Mouse (Mus musculus) layer of hippocampus, adult 11-12 months (tissue): ENCODE measurements around the gene Cradd.

ENCODE experiments used
- DNase-seq: peaks from one replicate; pipeline ENCODE4 v3.0.0; 2022; ENCODE audit warnings: low spot score

Cradd gene

DNA sequence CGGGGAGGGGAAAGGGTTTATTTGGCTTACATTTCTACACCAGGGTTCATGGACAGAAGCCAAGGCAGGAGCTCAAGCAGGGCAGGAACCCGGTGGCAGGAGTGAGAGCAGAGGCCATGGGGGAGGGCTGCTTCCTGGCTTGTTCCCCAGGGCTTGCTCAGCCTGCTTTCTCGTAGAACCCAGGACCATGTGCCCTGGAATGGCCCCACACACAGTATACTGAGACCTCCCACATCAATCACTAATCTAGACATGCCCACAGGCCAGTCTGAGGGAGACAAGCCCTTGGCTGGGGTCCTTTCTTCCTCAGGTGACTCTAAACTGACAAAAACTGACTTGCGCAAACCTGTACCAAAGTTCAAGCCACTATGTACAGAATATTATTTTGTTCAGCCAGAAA is 19.7 kb downstream of the Cradd start:
- DNase-seq, result no peak

DNA sequence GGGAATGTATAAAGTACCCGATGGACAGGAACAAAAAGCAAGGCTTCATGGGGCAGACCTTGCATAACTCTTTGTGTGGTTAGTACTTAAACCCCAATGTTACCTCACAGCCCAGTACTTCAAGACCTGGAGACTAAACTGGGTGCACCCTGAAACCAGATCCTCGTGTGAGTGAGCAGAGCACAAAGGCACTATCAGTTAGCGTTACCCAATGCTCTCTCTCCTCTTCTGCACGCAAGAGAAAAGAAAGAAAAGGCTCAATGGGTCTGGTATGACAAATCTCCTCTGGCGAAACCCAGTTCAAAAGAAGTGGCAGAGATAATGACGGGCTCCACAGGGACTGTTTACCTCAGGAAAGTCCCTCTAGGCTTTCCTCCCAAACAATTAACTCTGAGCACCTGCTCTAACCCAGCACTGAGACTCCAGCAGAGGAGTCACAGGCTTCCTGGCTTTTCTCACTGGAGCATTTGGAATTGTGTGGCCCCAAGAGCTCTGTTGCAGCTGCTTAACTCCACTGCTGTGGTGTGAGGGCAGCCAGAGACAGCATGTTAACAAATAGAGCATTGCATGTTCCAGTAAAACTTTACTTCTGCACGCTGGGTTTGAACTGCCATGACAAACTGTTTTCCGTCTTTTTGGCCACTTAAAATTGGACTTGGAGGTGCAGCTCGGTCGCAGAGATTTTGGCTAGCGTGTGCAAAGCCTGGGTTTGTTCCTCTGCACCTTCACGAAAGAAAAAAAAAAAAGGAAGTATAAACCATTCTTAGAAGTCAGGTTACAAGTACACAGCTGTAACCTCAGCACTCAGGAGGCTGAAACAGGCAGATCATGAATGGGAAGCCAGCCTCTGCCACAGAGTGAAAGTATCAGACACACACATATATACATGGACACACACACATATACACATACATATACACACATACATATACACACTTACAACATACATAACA is 21.4 kb downstream of the Cradd start:
- no peak for DNase-seq

DNA sequence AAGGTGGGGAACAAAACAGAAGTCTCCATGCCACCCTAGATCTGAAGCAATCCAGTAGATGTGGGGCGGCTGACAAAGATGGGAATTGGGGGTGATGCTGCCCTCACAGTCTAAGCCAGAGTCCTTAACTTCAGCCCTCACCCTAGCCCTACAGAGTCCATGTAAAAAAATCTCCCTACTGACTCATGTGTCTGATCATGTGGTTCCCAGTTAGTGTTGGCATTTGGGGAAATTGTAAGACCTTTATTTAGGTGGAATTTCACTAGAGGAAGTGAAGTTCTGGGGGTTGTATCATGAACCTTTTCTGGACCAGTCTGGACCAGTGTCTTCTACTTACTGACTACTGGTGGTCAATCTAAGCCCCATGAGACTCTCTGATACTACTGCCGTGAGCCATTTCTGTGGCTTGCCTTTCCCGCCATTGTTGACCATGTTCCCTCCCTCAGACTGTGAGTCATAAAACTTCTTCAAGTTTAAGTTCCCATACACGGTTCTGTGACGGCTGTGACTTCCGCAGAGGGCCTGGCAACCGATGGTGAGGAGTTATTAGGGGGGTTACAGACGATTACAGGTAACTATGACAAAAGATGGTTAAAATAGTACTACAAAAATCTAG is 23.6 kb downstream of the Cradd start:
- no peak for DNase-seq

DNA sequence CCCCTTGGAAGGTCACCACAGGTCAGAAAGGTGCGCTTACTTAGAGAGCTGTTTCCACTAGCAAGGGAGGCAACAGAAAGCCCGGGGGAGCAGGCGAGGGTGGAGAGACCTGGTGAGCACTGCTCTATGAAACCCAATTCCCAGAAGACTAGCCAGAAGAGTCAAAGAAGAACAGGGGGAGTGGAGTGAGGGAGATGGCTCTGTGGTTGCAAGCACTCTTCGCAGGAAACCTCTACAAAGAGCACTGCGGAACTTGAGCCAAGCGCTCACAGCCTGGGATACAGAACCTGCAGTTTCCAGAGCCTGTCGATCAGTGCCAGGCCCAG is 24.2 kb downstream of the Cradd start:
- no peak for DNase-seq

DNA sequence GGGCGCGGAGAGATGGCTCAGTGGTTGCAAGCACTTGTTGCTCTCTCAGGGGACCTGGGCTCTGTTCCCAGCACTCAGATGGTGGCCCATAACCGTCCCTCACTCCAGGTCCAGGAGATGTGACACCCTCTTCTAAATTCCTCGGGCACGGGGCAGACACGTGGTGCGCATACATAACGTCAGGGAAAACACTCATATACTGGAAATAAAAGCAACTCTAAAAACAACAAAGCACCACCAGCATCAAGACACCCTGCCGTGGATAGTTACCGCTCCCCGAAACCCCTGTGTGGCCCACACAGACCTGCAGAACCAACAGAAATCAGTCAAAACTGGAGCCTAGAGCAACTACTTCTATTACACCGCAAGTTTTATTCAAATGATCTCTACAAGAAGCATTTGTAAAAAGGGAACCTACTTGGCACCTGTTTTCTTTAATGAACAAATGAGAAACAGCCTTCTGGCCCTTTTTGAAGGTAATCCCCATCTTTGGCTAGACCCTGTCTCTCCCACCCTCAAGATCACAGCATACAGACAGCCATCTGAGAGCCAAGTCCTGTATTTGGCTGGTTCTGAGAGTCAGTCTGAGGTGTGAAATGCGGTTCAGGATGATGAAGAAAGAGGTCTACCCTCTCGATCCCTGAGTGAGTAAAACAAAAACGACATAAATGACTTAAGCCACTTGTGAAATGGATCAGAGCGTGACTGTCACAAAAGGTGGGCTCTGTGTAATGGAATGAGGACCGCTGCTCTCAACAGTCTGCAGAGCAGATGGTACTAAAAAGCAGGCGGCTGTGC is 24.7 kb downstream of the Cradd start:
- no peak for DNase-seq

DNA sequence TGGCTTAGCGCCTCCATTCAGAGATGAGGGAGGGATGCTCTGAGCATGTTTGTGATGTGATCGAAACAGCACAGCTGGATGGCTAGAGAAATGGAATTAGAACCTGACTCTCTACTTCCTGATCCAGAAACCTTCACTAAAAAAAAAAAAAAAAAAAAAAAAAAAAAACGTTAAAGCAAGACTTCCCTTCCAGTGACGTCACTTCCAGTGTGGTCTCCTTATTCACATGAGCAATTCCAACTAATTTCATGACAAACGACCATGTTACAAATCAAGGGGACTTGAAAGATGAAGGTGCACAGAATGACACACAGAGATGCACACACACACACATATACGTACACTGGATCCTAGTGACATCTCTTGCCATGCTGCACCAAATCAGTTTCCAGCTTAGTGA is 25.4 kb downstream of the Cradd start:
- DNase-seq, result no peak

DNA sequence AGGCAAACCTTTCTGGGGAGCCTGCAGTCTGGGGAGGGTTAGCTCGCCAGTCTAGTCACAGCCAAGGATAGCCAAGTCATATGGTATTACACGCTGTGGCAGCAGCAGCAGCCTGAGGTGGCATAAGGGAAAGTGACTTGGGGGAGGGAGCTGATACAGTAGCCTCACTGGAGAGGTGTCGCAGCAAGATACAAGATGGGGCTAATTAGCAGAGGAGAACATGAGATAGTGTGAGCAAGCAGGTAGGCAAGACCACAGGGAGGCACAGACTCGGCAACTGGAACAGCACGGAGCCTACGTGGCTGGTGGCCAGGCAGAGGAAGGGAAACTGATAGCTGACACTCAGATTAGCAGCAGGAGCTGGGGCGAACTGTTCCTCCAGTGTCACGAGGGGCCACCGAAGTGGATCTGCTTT is 26.2 kb downstream of the Cradd start:
- peak; percentile 51 for DNase-seq

DNA sequence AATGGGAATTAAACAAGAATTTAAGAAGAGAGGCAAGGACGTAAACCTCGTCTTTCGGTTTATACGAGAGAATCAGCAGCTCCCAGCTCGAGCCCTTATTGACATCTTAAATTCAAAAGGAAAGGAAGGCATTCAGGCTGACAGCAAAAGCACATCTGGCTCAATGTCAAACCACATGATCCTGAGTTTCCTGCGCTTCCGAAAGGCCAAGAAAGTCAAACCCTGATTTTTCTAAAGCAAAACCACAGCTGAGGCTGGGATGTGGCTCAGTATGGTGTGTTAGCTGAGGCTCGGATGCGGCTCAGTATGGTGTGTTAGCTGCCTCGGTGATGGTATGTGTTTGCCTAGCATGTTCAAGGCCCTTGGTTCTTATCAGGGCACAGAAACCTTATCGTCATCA is 26.9 kb downstream of the Cradd start:
- DNase-seq, result no peak

DNA sequence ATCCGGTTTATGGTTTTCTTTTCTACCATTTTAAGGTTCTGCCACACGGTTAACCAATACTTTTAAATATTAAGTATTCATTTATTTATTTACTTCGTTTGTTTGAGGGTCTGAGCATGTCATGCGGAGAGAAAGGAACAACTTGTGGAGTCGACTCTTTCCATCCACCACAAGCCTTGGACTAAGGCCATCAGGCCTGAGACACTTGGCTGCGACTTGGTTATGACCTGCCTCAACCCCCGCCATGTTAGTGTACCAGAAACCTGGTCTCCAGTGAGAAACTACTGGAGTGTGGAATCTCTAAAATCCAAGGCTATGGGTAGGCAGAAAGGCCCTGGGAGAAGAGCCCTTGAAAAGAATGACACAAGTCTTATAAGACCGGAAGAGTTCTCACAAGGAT is 30.7 kb downstream of the Cradd start:
- no peak for DNase-seq

DNA sequence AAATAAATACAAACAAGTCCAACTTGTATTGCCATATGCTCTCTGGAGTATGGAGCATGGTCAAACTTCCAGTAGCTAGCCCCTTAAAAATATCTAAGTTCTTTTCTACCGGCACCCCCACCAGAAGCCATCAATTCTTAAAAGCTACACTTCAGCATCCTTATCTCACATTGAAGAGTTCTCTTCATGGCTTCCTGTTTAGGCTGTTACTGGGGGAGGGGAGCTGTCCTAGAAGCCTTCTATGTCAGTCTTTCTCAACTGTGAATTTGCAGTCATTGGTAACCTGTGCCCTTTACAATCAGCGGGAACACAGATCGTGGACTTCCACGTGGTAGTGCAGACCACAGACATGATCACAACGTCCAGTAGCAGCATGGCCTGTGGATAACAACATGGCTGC is 31.7 kb downstream of the Cradd start:
- no peak for DNase-seq

DNA sequence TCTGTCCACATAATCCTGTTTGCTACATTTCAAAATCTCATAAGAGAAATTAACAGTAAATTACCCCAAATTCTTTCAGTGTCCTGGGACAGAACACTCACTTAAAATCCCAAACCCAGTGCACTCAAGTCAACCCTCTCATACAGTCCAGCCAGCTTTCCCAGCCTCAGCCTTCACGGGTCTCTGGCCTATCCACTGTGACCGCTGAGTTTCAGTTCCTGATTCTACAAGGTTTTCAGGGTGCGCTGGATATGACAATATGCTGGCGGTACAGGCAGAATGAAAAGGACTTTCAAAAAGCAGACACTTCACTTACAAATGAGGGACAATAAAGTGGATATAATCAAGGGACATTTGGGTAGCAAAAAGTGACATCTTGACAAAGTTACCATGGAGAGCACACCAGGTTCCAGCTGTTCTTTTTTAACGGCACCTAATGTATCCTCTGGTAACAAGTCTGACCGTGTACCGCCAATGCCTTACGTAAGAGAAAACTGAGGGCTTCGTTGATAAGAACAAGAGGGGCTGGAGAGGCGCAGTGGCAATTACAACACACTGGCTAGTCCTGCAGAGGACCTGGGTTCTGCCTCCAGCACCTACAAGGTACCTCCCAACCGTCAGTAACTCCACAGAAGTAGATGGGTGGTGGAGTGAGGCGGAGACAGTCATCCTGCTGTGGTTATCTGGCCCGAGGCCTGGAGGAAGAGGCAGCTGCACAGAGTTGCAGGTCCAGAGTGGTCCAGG is 32.6 kb downstream of the Cradd start:
- no peak for DNase-seq

DNA sequence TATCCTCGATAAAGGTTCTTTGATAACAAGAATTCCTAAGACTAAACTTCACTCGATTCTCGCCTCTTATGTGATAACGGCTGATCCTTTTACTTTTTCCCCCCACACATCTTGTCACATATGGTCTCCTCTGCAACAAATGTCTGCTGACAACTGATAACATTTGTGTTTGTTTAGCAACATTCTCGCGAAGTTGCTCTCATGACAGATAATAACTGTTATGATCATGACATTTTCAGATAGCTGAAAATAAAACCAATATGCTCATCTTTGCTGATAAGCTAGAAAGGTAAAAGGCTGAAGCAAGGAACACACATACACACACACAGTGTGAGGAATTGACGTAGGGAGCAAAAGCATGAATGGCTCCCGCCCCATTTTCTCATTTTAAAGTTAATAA is 34.1 kb downstream of the Cradd start:
- no peak for DNase-seq

DNA sequence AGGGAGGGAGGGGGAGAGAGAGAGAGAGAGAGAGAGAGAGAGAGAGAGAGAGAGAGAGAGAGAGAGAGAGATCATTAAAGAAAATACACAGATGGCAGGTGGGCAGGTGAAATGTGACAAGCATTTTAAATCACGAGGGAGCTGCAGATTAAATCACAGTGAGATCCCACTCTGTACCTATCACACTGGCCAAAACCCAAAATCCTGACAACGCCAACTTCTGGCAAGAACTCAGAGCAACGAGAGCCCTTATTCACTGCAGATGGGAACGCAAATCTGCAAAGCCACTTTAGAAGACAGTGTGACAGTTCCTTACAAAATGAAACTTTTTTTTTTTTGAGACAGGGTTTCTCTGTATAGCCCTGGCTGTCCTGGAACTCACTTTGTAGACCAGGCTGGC is 35.7 kb downstream of the Cradd start:
- DNase-seq, result no peak

DNA sequence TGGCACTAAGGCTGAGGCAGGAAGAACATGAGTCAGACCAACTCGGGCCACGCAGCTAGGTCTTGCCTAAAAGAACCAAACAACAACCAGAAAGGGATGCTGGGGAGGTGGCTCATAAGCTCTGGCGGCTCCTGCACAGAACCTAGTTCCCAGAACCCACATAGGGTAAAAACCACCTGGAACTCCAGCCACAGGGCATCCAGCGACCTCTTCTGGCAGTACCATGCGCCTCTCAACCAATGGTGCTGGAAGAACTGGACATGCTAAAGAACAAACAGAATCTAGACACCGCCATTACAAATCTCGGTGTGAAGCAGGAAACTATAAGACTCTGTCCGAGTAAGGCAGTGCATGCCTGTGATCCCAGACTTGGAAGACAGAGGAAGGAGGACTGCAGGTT is 36.6 kb downstream of the Cradd start:
- no peak for DNase-seq

DNA sequence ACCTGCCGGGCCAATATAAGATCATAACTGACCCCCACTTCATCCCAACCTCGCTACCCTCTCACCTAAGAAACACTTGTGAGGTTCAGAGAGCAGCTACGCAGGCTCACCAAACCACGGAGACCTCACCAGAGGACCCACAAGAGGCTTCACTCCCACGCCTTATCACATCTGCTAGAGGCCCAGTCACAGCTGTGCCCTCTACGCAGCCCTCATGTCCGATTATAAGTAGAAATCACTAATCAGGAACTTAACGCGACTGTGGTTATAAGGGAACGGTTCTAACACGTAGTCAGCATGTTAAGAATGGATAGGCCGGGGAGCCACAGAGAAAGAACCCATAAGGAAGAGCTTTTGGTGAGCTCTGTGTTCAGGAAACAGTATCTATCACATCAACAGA is 40.5 kb downstream of the Cradd start:
- no peak for DNase-seq

DNA sequence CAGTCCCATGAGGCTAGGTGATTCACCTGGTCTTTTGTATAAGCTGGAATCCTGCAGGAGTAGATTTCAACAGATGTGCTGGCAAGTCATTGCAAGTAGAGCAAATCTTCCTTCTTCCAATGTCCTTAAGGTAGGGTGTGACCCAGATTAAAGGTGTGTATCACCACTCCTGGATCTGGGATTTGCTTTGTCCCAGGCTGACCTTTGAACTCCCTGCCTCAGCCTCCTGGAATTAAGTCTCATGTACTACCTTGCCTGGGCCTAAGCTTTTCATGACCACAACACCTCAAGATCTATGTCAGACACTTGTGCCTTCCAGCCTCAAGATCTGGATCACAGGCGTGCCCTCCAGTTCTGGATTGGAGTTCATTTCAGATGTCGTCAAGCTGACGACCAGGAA is 41.9 kb downstream of the Cradd start:
- DNase-seq, result no peak

DNA sequence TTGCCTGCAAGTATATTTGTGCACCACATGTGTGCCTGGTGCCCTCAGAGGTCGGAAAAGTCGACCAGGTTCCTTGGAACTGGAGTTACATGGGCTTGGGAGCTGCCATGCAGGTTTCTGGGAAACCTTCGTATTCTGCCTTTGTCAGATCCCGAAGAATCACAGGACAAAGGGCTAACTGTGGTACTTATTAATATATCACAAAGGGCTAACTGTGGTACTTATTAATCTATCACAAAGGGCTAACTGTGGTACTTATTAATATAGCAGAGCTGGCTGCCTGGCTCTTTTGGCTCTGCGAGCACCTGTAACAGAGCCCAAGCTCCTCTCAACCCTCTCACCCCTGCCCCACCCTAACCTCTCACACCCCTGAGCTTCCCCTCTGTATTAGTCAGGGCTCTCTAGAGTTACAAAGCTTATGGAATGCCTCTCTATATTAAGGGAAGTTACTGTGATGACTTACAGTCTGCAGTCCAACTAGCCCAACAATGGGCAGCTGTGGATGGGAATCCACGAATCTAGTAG is 42.4 kb downstream of the Cradd start:
- no peak for DNase-seq

DNA sequence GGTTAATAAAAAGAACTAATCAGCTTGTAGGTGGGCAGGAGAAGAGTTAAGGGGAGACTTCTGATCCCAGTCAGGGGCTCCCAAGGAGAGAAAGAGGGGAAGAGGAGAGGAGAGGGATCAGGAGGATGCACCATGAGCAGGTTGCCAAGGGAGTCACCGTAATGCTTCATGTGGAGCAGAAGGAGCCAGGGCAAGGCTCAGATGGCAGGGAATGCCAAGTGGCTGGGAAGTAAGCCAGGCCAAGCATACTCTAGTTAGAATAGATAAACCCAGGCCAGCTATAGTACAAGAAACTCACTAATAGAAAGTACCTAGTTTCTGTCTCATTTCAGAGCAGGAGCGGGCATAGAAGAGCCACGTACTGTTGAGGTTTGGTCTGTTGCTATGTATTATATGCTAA is 43.6 kb downstream of the Cradd start:
- DNase-seq, result no peak

DNA sequence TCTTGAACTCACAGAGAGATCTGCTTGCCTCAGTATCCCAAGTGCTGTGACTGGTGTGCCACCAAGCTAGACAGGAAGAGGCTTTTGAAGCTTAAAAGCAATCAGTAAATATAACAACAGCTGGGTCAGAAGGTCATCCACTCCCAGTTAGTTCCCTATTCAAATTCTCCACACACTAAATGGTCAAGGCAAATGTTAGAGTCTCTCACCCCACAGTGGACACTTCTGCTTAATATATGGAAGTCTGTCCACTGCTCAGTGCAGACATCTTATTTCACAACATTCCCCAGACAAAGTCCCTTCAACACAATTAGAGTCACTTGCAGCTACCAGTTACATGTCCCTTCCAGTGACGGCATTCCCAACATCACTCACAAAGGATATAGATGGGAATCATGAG is 44.5 kb downstream of the Cradd start:
- DNase-seq, result no peak

DNA sequence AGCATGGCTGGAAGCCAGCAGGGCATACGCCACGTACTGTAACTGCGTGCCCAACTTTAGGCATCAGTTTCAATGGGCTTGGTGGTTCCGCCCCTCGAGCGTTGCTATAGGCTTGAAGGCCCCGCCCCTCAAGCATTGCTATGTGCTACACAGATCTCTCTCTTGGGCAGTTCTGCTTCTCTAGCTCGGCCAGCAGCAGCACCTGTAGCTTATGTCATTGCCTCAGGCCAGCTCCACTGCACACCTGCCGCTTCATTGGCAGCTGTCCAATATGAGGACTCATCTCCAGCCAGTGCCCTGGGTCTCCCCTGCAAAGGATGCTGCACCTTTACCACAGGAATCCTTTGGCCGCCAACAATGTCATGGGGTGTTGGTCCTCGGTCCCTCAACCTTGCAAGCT is 45.8 kb downstream of the Cradd start:
- DNase-seq, result no peak

DNA sequence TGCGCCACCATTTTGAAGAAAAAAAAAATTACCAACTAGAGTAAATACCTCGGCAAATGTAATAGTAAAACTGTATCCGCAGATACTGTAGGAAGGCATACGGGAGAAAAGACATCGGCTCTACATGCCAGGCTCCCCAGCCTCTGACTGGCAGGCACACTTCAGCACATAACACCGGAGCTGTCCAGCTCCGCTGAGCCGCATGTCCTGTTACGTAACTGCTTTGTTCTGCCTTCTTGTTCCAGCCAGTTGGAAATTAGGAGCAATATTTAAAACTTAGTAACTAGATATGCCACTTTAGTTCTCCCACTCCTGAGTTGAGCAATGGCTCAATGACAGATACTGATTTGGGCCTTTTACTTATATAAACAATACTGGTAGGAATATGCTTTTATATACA is 48.4 kb downstream of the Cradd start:
- DNase-seq, result no peak

DNA sequence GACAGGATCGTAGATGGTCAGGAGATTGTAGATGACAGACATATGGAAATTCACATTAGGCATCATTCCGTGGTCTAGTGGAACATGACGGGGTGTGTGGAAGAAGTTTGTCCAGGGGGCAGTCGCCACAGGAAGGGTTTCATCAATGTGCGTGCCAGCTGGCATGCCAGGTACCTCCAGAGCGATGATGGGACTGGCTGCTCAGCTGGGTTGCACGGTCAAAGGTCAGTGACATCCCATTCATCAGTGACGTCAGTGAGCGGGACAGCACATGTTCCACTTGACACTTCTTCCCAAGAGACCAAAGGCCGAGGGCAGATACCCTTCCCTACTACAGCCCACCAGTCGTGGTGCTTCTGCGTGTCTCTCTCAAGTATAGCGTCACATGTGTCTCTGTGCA is 50.7 kb downstream of the Cradd start:
- DNase-seq, result no peak
